Mouse (Mus musculus) right cerebral cortex, adult 18-20 months (tissue): ENCODE data around the gene Ninj2.
"Not testable (repeated sequence)": the region's sequence is repeated elsewhere in the genome, so short reads cannot be mapped to it uniquely, and the experiment has no call there.

Experiments used
- DNase-seq: peaks from one replicate; pipeline ENCODE4 v3.0.0; 2022; ENCODE audit warnings: mixed read lengths

Ninj2 gene

DNA sequence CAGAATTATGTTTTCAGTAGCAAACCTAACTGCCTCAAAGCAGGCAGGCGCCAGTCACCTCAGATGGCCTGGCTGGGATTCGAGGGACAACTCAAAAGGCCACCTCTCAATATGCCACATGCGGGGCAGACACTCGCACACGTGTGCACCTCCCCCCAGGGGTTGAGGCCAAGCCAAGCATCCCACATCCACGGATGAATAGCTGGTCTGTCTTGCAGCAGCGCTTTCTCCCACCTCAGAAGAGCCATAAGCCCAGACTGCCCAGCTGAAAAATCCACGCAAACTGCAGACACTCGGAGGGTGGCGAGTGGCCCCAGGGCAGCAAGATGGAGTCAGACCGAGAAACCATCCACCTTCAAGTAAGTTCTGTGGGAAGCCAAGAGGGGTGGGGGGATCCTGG is at the start of gene Ninj2:
Ninj2 (plus strand) TSS at position 251 of the 400 bp plus-strand sequence.
- no peak for DNase-seq

GRCm38 (mm10) chr6:120045406-120045805 is 47.7 kb upstream of the Ninj2 start:
- DNase-seq: no peak

DNA sequence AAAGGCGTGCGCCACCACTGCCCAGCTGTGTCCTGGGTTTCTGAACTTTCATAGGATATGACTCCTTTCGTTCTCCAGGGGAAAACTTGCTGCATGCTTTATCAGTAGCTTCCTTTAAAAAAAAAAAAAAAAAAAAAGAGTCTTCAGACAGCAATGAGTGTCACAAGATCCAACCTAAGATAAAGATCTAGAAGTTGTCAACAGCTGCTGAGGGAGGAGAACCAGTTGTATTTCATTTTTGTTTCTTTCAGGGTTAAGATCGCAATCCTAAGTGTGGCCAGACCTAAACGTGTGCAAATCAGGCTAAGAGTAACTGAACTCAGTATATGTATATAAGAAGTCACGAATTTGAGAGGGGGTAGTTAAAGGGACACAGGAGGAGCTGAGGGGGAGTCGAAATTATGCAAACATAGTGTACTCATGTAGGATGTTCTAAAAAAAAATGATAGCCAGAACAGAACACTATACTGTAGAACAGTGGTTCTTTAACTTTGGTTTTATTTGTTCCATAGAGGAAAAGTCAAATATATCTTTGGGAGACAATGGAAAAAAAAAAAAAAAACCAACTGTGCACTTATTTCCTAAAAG is 45.4 kb upstream of the Ninj2 start:
- no peak for DNase-seq

- no peak for DNase-seq
These were observed 38.7 kb upstream of the Ninj2 start for GRCm38 (mm10) chr6:120054412-120054811.

DNA sequence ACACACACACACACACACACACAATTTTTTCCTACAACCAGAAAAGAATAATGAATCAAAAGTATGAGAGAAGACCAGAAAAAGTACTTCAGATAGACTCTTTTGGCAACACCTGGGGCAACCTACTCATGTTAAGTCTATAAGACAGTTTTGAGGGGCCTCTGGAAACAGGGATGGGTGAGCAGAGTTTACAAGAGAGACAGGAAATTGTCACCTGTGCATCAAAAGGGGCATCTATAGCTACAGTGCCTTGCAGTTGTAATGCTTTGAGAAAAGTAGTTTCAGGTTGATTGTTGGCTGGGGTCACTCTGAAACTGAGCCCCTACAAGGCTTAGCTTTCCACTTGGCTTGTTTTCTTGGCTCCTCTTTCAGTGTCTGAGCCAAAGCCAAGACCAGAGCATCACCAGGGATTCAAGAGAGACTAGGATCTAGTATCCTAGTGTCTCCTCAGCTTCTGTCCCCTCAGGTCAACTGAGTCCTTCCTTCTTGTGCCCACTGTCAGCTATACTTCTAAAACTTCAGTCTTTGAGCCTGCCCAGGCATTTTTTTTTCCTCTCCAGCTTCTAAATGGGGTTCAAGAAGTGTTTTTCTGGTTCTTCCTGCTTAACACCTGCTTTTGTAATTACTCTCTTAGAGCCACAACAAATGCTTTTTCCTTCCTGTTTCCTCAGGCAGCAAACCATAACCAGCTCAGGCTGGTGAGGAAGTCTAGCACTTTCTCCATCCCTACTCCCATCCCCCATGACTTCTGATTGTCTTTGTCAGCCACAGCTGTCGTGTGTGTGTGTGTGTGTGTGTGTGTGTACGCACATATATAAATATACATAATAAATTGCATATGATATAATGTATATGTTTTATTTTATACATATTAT is 37.2 kb upstream of the Ninj2 start:
- no peak for DNase-seq

DNA sequence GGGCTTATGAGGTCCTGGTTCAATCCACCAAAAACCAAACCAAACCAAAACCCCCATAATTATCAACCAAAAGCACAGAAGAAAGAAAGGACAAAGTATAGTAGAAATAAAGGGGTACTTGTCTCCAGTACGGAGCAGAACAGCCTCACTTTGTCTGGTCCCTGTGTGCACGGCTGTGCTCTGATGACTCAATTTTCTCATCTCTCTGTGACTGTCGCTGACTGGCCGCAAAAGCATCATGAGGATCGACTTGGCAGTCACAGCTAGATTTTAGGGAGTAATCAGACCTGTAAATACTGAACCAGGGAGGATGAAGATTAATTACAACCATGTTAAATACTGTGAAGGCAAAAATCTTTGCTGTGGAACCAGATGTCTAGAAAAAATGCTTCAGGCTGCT is 30.2 kb upstream of the Ninj2 start:
- DNase-seq: peak; percentile 12

DNA sequence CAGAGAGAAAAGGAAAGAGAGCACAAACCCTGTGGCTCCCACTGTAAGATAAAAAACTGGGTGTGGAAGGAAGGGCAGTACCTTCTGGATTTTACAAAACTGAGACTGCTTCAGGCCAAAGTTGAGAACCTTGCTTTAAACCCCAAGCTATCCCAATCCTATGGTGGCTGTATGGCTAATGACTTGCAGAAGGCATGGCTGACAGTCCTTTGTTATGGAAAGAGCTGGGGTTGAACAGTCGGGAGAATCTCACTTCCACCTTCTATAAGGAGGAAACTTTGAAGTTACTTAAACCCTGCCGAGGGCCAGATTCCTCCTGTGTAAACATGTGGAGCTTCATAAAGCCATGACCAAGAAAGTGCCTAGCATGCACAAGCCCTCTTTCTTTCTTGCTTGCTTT is 28.5 kb upstream of the Ninj2 start:
- no peak for DNase-seq

DNA sequence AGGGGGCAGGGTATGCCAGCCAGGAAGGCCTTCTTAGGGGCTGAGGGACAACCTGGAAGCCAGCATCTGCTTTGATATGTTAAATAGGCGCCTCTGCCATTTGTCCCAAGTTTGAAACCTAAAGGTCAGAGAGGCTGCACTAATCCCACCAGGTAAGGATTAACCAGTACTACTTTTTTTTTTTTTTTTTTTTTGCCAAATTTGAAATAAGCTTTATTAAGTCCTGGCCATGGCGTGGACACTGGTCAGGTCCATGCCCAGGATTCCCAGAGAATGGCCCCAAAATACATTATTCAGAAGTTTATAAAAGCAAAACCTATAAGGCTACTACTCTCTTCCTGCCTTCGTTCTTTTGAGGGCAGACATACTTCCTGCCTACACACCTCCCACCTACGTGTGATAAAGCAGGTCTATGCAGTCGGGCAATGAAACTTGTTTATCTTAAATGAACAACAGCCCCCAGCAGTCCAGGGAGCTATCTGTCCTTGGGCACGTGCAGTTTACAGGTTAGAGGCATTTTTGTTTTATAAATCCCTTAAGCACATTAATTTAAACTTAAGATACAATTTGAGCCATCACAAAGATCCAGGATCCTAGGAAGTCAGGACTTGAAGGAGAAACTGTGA is 27.5 kb upstream of the Ninj2 start:
- no peak for DNase-seq

- no peak for DNase-seq
These were observed 23.6 kb upstream of the Ninj2 start for GRCm38 (mm10) chr6:120069546-120069945.

GRCm38 (mm10) chr6:120072630-120073029 is 20.5 kb upstream of the Ninj2 start:
- DNase-seq: no peak

DNA sequence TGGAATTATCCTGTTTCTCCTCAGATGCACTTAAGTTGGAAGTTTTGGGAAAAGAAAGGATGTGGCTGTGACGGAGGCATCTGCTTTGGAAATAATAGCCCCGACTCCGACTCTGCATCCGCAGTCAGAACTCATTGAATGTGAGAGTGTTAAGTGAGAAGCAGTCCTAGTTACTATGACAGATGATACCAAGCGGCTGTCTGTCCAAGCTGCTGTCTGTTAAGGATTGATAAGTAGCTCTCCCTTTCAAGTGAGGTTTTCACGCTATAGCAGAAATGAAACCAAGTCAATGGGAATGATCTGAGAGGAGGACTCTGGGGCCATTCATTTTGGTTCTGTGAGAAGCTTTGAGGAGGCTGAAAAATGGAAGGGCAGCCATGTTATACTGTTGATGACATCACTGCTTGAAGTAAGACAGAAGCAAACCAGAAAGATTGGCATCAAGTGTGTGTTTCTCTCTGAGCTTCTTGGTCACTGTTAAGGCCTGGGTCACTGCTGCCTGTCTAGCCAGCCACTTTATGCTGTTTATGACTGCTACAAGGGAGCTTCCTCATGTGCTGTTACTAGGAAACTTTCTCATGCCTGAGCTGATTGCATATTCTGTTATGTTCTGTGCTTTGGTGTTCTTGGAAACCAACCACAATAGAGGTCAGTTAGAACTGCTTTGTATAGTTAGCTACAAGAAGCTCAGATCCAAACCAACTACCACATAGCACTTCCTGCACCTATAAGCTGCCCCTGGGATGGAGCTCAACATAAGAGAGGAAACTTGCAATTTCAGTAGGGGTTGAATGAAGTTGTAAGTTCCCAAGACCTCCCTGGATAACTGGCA is 16.3 kb upstream of the Ninj2 start:
- no peak for DNase-seq

DNA sequence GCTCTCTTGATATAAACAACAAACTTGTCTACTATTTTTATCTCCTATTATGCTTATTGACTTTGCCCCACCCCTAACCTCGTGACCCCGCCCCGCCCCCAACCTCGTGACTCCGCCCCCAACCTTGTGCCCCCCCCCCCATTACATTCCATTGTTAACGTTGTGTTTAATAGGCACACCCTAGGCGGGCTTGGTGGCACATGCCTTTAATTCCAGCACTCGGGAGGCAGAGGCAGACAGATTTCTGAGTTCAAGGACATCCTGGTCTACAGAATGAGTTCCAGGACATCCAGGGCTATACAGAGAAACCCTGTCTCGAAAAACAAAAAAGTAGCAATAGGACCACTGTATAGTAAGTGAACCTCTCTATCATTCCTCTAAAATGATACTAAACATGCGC is 13.6 kb upstream of the Ninj2 start:
- no peak for DNase-seq

DNA sequence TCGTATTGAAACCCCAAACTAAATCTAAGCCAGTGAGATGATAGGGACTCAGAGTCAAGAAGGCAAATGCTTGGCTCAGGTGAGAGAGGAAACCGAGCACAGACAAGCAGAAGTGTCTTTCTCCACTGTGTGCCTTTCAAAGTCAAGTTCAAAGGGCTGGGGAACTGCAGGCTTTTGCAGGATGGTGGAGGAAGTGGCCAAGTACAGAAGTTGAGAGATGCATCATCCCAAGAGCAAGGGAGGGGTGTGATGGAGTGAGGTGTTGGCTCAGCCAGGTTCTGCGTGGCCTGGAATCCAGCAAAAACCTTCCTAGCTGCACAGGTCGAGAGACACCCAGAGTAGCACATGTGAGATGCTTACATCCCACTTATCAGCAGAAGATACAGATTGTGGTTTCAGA is 11.6 kb upstream of the Ninj2 start:
- DNase-seq: no peak

DNA sequence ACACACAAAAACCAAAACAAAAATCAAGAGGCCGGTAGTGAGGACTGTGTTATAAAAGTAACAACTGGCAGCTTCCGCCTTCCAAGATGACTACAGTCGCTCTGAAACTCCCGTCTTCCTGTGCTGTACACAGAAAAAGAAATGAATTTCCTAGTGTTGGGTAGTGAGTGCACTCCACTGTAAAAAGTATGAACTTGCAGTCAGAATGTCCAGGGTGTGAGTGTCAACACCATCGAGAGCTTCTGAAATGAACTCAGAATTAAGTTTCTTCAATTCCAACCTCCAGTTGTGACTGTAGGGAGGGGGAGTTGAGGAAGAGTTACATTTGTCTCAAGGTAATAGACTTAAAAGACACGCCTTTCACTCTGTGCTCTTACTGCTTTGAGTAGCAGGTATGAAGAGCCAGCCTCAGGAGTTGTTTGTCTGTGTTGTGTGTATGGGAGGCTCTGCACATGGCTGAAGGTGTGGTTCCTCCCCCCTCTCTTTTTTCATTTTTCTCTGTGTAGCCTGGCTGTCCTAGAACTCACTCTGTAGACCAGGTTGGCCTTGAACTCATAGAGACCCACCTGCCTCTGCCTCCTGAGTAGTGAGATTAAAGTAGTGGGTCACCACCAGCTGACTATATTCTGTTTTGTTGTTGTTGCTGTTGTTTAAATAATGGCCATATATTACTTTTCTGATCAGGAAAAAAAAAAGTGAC is 10.7 kb upstream of the Ninj2 start:
- no peak for DNase-seq

DNA sequence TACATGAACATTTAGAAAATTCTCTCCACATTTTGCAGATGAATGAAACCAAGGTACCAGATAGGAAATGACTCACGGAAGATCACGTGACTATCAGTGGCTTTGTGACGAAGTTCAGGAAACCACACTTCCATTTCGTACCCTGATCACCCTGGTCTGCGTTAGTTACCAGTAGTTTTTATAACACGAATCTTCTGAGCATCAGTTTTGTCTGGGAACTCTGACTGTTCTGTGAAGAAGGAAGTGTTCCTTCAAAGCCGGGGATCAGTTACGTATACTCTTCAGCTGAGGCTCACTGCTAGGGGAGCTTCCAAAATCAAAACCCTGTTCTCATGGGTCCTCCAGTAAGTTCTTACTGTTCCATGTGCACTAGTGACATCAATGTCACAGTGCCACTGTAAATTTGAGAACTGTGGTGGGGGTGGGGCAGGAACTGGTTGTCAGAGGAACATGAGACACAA is 10.2 kb upstream of the Ninj2 start:
- no peak for DNase-seq

DNA sequence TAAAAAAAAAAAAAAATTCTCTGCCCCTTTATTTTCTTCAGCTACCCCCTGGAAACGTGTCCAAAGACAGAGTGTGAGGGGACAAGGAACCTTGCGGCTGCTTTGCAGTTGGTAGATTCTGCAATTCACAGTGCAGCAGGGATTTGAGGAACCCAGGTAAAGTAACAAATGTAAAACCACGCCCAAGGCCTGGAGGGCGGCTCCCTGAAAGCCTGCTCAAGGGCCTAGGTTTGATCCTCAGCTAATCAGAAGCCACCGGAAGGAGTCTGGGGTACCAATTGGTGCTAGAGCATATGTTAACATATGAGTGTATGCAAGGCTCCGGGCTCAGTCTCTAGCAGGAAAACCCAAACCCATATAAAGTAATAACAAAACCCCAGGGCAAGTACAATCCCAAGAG is 9.7 kb upstream of the Ninj2 start:
- DNase-seq: no peak

GRCm38 (mm10) chr6:120084983-120085382 is 8.2 kb upstream of the Ninj2 start:
- no peak for DNase-seq

DNA sequence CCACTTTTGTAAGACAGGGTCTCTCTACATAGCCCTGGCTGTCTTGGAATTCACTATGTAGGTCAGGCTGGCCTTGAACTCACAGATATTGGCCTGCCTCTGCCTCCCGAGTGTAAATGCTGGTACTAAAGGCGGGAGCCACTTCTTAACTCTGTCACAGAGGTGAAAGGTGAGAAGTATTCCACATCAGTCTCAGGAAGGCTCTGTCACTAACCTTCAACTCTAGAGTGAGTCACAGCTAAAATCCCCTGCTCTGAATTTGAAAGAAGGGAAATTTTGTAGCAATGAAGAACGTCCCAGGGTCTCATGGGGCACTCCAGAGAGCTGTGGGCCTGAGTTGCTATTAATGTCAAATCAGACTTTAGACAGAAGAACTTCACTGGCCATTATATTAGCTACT is 7.3 kb upstream of the Ninj2 start:
- DNase-seq: no peak

DNA sequence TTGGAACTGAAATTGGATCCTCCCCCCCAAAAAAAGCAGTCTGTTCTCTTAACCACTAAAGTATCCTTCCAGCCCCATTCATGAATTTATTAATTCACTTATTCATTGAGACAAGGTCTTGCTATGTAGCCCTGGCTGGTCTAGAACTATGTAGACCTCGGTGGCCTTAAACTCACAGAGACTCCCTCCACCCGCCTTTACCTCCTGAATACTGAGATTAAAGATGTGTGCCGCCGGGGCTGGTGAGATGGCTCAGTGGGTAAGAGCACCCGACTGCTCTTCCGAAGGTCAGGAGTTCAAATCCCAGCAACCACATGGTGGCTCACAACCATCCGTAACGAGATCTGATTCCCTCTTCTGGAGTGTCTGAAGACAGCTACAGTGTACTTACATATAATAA is 6.1 kb upstream of the Ninj2 start:
- DNase-seq: not testable (repeated sequence)

GRCm38 (mm10) chr6:120090712-120091248 is 2.4 kb upstream of the Ninj2 start:
- no peak for DNase-seq

- no peak for DNase-seq
These were observed 1.2 kb upstream of the Ninj2 start for GRCm38 (mm10) chr6:120091956-120092355.
